Mouse (Mus musculus) kidney, adult 2 months (tissue): Measurements from ENCODE around the gene Tomm40.

Source experiments
- CTCF ChIP-seq: fragments of 200-500 bp; conservative IDR thresholded peaks from 2 replicates; pipeline ENCODE4 v1.5.1; 2011; ENCODE audit warnings: low read depth, mild to moderate bottlenecking, control low read depth, low read length, moderate library complexity, mixed read lengths; ENCODE audit not compliant: insufficient read depth, insufficient read length
- POLR2A ChIP-seq: fragments of 200-500 bp; IDR thresholded peaks from one replicate; pipeline ENCODE4 v1.6.1; 2011; ENCODE audit warnings: low read depth, low read length, control low read depth

GRCm38 (mm10) chr7:19699827-19700148, 15.4 kb downstream of the Tomm40 start:
- TF ChIP-seq POLR2A = no peak
- TF ChIP-seq CTCF = no peak
